Mouse (Mus musculus) ES-Bruce4 (cell line): ENCODE measurements around the gene Fam163a. TPM values are rescaled to one million over a fixed set of nuclear protein-coding genes. Genes with fewer than 3 reads are reported as not detected.
A peak's percentile ranks its signal among the peaks of the same experiment; 100 is the strongest.
"Not testable (repeated sequence)": the region's sequence is repeated elsewhere in the genome, so short reads cannot be mapped to it uniquely, and the experiment has no call there.

Experiments
- H3K27ac ChIP-seq: 2 replicates; pipeline ENCODE4 v1.5.1; 2012; ENCODE audit warnings: low read length, inconsistent platforms; ENCODE audit not compliant: insufficient read depth
- H3K27me3 ChIP-seq: 2 replicates; pipeline ENCODE4 v1.6.1; 2012; ENCODE audit warnings: mild to moderate bottlenecking, low read length, inconsistent platforms; ENCODE audit not compliant: control insufficient read depth, poor library complexity, insufficient read depth, severe bottlenecking
- H3K36me3 ChIP-seq: 2 replicates; pipeline ENCODE4 v1.6.1; 2012; ENCODE audit warnings: inconsistent platforms, mild to moderate bottlenecking, low read length, moderate library complexity; ENCODE audit not compliant: control insufficient read depth, poor library complexity, insufficient read depth, severe bottlenecking
- H3K4me1 ChIP-seq: one replicate; pipeline ENCODE4 v1.8.1; 2011; ENCODE audit warnings: low read length; ENCODE audit not compliant: control insufficient read depth, insufficient read depth
- H3K4me3 ChIP-seq: 2 replicates; pipeline ENCODE4 v1.5.1; 2011; ENCODE audit warnings: low read depth, mild to moderate bottlenecking, low read length
- H3K9ac ChIP-seq: 2 replicates; pipeline ENCODE4 v1.6.1; 2012; ENCODE audit warnings: low read depth, mild to moderate bottlenecking, inconsistent platforms; ENCODE audit not compliant: poor library complexity, severe bottlenecking
- H3K9me3 ChIP-seq: replicated peaks from 2 replicates; pipeline ENCODE4 v1.6.1; 2012; ENCODE audit warnings: mild to moderate bottlenecking, low read length, inconsistent platforms; ENCODE audit not compliant: control insufficient read depth, poor library complexity, insufficient read depth, severe bottlenecking
- CTCF ChIP-seq: IDR thresholded peaks from one replicate; pipeline ENCODE4 v1.8.1; 2011; ENCODE audit warnings: low read depth, low read length
- EP300 ChIP-seq: IDR thresholded peaks from 2 replicates; pipeline ENCODE4 v1.6.1; 2011; ENCODE audit warnings: low read depth, low read length; ENCODE audit not compliant: insufficient read depth
- POLR2A ChIP-seq: IDR thresholded peaks from one replicate; pipeline ENCODE4 v1.8.1; 2011; ENCODE audit warnings: low read length; ENCODE audit not compliant: insufficient read depth
- polyA plus RNA-seq: library from polyadenylated mRNA; stranded (reverse); fragments of >200 nt; gene quantifications from 2 replicates; pipeline ENCODE4 v1.2.4, GENCODE M21; 2011; ENCODE audit warnings: low read depth; ENCODE audit not compliant: missing spikeins, insufficient read depth, insufficient read length

Fam163a gene
- 0.33 and 0.40 TPM in 2 replicates for polyA plus RNA-seq

DNA sequence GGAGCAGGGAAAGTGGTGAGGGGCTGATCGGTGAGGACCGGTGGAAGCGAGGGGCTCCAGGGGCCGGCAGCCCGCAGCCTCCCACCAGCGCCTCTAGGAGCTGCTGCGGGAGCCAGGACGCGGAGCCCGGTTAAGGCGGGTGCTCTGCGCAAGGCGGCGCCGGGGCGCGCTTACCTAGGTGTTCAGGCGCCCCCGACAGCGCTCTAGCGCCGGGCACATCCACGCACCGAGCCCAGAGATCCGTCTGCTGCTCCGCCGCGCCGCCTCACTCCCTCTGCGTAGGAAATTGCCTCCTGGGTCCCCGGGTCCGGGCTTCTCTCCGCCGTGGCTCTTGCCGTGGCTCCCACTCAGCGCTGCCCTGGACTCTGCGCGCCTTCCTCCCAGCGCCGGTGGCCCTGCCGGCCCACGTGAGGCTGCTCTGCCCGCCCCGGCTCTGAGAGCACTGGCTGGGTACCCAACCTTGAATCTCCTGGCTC lies at the start of gene Fam163a:
Gene Fam163a (minus strand): TSS at position 371 of the 476 bp plus-strand sequence.
- Histone ChIP-seq H3K9me3 (no peaks in the 10 kb centered on the region), H3K4me3 (peak within 1 kb of the TSS; percentile 65), H3K27me3 (peaks cover 8% of the 10 kb centered on the region), H3K9ac (peak within 1 kb of the TSS; percentile 78), H3K27ac (no peak within 1 kb of the TSS), H3K36me3 (no peaks in the 10 kb centered on the region), H3K4me1 (no peaks in the 10 kb centered on the region)
- no peak for TF ChIP-seq CTCF
- no peak for TF ChIP-seq POLR2A
- TF ChIP-seq EP300, result no peak

DNA sequence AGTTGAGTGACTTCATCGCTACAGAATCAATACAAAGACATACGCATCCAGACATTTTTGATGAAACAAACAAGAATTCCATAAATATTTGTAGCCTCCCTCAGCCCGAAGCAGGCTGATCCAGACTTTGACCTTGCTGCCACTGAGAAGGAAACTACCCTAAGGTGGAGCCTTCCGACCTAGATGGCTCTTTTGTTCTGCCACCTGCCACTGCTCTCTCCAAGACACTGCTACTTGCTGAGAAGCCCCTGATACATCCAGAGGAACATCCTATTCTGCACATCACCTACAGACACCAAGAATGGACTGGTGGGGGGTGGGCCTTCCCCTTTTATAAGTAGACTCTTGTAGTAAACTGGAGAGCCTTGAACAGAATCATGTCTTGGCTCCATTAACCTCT lies 46.3 kb upstream of the Fam163a start:
- H3K9ac ChIP-seq, H3K36me3 ChIP-seq, H3K4me3 ChIP-seq, H3K27ac ChIP-seq, H3K9me3 ChIP-seq, H3K4me1 ChIP-seq, H3K27me3 ChIP-seq: not testable (repeated sequence)
- TF ChIP-seq EP300, result peak; percentile 70; the same call in 1 of the 2 replicates

- H3K27ac ChIP-seq, result no peak overlapping the region
- no peak overlapping the region for H3K9ac ChIP-seq
- TF ChIP-seq POLR2A (no peak), EP300 (no peak), CTCF (no peak)
- H3K36me3 ChIP-seq, result no peaks in the 10 kb centered on the region
- no peaks in the 10 kb centered on the region for H3K27me3 ChIP-seq
- peaks cover 1% of the 10 kb centered on the region for H3K4me1 ChIP-seq
- H3K4me3 ChIP-seq, result no peak overlapping the region
- H3K9me3 ChIP-seq, result no peaks in the 10 kb centered on the region
These were observed 43.1 kb upstream of the Fam163a start for GRCm38 (mm10) chr1:156247893-156248292.

DNA sequence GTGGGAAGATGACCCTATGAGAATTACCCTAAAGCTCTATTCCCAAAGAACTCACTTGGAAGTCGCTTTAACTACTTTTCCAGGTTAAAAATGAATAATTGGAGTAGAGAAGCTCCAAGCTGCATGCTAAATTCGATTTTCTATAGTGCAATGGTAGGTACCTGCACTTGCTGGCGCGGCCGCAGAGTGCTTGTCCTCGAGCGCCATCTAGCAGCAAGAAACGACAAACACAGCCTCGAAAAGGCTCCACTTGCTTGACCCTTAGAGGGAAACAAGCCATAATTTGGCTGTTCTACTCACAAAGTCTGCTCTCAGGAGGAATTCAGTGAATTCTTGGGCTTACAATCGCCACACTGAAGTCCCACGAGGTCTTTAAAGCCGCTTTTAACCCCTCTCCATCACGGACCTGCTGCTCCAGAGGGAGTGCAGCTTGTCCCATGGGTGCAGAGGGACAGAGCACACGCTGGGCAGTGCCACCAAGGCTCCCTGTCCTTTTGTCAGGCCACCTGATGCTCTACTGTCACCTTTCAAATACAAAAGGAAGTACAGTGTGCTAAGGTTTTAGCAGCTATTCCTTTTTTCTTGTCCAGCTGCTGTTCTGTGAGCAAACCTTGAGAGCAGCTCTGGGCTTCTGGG lies 37.0 kb upstream of the Fam163a start:
- Histone ChIP-seq H3K36me3 (no peaks in the 10 kb centered on the region), H3K9ac (no peak overlapping the region), H3K9me3 (no peaks in the 10 kb centered on the region), H3K27ac (no peak overlapping the region), H3K4me3 (no peak overlapping the region), H3K4me1 (no peaks in the 10 kb centered on the region), H3K27me3 (no peaks in the 10 kb centered on the region)
- TF ChIP-seq CTCF (peak; percentile 84), POLR2A (no peak), EP300 (no peak)

GRCm38 (mm10) chr1:156241035-156241434 lies 36.2 kb upstream of the Fam163a start:
- peak; percentile 35 for TF ChIP-seq CTCF
- TF ChIP-seq POLR2A, result no peak
- no peak for TF ChIP-seq EP300
- Histone ChIP-seq H3K27me3 (no peaks in the 10 kb centered on the region), H3K4me1 (no peaks in the 10 kb centered on the region), H3K27ac (no peak overlapping the region), H3K9ac (no peak overlapping the region), H3K36me3 (no peaks in the 10 kb centered on the region), H3K9me3 (no peaks in the 10 kb centered on the region), H3K4me3 (no peak overlapping the region)

DNA sequence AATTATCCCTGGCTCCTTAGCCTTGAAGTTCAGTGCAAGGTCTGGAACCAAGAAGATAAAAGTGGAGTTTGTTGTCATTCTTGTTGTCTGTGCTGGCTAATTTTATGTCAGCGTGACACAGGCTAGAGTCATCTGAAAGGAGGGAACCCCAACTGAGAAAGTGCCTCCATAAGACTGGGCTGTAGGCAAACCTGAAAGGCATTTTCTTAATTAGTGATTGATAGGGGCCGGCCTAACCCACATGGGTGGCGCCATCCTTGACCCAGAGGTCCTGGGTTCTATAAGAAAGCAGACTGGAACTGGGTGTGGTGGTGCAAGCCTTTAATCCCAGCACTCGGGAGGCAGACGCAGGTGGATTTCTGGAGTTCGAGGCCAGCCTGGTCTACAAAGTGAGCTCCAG lies 26.3 kb upstream of the Fam163a start:
- Histone ChIP-seq H3K4me3 (no peak overlapping the region), H3K27me3 (no peaks in the 10 kb centered on the region), H3K27ac (no peak overlapping the region), H3K36me3 (no peaks in the 10 kb centered on the region), H3K4me1 (no peaks in the 10 kb centered on the region), H3K9ac (no peak overlapping the region), H3K9me3 (no peaks in the 10 kb centered on the region)
- TF ChIP-seq CTCF (no peak), POLR2A (no peak), EP300 (no peak)
